Mouse (Mus musculus): ENCODE results near the gene Hyal2.
"Not testable (repeated sequence)": the region's sequence is repeated elsewhere in the genome, so short reads cannot be mapped to it uniquely, and the experiment has no call there.

The Hyal2 gene

DNA sequence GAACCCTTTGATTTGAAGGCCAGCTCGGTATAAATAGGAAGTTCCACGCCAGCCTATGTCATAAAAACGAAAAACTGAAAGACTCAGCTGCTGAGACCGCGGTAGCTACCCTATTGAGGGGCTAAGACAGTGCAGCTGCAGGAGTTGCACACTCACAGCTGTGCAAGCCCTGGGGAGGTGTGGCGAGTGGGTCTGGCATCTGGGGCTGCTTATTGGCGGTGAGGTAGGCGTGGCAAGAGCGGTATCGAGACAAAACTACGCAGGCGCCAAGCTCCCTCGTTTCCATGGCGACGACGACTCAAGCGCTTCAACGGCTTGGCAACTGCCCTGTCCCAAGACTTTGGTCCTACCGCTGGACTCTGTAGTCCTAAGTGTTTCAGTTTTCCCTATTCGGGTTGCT, 20.7 kb upstream of the Hyal2 start, which contains the start of gene Zmynd10:
TSS of gene Zmynd10 (plus strand) at position 273 of the 400 bp plus-strand sequence.
- peak; percentile 93 to 95 for DNase-seq

DNA sequence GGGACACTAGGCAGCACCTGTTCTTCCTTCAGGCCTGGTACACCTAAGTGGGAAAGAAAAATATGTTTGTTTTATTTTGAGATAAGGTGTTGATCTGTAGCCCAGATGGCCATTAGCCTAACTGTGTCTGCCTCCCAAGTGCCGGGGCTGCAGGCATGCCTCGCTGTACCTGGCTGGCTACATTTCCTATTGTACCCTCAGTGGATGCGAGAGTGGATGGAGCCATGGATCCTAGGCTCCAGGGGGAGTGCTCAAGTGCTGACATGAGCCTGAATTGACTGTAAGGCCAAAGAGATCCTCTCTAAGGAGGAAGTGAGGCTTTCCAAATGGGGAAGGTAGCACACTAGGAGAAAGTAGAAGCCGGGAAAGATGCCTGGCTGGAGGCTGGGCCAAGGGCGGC, 19.8 kb upstream of the Hyal2 start:
- DNase-seq, result no peak

DNA sequence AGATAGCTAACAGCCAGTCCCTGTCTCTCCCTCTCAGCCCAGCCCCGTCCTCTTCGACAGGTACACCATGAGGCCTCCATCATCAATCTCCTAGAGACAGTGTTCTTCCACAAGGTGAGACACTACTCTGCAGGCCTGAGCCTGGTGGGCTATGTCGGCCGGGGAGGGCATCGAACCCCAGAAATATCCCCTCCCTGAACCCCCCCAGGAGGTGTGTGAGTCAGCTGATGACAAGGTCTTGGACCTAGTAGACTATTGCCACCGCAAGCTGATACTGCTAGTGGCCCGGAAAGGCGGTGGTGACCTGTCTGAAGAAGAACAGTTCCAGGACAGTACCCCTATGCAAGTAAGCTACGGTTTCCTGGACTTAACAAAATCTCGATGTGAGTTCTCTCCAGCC, 18.9 kb upstream of the Hyal2 start:
- DNase-seq, result no peak

- no peak for DNase-seq
Observed at GRCm38 (mm10) chr9:107549297-107550074, 18.3 kb upstream of the Hyal2 start.

DNA sequence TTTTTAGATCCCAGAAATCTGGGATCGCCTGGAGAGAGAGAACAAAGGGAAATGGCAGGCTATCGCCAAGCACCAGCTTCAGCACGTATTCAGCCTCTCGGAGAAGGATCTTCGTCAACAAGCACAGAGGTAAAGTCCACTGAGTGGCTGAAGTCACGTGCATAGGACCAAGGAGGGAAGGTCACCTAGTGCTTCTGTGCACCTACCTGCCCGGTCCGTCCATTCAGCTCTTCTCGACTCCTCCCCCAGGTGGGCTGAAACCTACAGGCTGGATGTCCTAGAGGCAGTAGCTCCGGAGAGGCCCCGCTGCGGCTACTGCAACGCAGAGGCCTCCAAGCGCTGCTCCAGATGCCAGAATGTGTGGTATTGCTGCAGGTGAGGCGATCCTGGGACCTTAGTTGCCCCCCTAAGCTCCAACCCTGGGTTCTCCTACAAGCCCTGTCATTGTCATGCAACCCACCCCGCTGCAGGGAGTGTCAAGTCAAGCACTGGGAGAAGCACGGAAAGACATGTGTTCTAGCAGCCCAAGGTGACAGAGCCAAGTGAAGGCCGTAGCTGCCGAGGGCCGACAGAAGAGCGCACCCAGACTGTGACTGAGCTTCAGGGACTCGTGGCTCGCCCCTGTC, 17.1 kb upstream of the Hyal2 start:
- DNase-seq, result peak; percentile 67 to 71

- DNase-seq, result peak; percentile 78 to 80
Observed at GRCm38 (mm10) chr9:107551117-107551889, 16.4 kb upstream of the Hyal2 start, which contains the start of gene Rassf1. Rassf1 (plus strand) TSS chr9:107551555.

DNA sequence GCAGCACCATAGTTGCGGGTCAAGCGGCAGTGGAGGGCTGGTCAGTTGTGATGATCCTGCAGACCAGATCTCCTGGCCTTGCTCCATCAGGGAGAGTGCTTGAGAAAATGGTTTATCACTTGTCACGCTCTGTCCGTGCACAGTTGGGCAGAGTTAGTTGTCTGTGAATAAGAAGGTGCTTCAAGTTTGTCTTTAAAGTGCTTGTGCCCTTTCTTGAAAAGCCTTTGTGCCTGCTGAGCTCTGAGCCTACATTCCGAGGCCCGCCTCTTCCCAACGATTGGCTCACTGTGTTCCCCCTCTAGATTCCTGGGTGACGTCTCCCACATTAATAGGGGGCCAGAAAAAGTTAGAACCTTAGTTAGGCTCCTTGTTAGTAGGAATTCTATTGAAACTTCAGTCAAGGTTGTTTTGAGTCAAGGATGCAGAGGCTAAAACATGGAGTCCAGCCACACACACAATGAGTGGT, 15.8 kb upstream of the Hyal2 start:
- no peak for DNase-seq

DNA sequence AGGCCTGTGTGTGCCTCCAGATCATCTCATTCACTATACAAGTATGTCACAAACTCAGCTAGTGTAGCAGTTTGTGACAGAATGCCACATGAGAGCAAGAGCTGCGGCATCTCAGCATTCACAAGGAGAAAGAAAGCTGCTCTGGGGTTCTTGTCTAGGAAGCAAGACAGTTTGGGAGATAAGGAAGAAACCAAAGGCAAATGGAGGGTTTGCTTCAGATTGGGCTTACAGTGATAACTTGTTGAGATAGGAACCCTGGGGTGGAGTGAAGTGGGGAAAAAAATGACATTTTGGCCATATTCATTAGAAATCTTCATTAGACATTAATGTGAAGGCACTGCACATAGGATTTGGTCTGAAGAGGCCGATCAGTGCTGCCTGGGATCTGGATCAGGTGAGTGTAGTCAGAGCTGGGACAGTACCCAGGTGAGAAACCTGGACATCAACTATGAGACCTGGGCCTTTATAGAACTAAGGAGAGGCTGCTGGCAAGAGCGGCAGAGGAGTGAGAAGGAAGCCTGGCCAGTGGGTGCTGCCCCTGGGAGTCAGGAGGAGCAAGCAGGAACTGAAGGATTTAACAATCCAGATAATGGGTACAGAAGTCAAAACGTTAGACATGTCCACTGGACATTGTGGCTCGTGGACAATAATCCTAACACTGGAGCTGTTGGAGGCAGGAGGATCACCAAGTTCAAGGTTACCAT, 14.9 kb upstream of the Hyal2 start:
- DNase-seq, result no peak

DNA sequence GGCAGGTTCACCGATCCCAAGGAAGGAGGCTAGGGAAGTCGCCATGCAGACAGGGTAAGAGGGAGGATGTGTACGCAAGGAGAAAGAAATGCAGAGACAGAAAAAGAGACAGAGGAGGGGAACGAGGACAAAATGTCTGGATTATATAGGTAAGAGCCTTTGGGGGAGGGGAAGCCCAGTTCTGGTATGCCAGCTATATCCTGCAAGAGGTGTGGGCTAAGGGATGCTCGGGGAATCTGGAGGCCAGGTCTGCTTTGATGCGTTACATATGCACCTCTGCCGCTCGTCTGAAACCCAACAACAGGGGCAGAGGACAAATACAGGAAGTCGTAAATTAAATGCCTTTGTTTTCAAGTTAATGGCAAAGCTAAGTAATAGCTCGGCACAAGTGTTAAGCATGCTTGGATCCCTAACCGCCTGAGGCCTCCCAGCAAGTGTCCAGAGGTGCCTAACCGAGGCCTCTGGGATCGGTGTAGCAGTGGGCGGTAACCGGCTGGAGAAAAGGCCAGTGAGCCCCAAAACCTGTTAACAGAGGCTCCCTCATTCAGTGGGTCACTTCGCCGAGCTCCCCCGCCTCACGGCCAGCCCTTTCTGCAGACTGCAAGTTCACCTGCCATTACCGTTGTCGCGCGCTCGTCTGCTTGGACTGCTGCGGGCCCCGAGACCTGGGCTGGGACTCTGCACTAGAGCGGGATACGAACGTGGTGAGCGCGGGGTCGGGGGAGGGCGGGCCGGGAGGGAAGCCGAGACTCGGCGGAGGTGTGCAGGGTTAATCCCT, 14.0 kb upstream of the Hyal2 start:
- DNase-seq, result peak; percentile 35 to 56

GRCm38 (mm10) chr9:107554319-107554825, 13.4 kb upstream of the Hyal2 start:
- DNase-seq, result peak; percentile 94 to 95

DNA sequence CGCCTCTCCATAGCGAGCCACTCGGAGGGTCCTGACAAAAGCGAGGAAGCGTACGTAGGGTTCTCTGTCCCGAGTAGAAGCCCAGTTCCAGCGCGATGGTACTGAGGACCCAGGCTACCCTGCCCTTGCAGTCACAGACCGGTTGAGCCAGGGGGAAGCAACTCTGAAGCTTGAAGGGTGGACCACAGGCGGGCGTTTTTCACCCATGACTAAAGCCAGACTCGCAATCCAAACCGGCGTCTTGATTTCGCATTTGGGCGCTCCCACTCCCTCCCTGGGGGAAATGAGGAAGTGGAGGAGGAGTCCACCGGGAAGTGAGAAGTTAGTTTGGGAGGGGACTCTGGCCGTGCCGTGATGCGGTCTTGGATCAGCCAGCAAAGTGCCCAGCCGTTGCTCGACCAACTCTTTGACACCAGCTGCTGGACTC, 12.7 kb upstream of the Hyal2 start:
- DNase-seq, result peak; percentile 82 to 86

DNA sequence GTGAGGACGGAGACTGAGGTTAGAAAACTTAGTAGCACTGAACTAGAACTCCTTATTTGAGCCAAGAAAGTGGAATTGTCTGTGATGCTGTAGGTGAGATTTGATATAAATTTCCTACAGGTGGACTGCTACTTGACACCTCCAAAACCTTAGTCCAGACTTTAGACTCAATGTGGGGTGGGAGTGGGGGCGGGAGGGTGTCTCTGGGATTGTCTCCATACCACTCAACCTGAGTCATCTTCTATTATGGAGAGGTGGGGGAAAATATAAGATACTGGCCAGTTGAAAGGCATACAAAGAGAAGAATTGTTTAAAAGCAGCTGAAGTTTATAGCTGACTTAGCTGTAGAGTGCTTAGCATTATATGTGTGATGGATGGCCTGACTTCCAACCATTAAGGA, 12.0 kb upstream of the Hyal2 start:
- no peak for DNase-seq

- DNase-seq, result peak in 1 of 2 experiments; percentile 33
Observed at GRCm38 (mm10) chr9:107556346-107556745, 11.4 kb upstream of the Hyal2 start.

GRCm38 (mm10) chr9:107563029-107563581, 4.6 kb upstream of the Hyal2 start, which contains the start of gene Tusc2:
Tusc2 (plus strand) TSS chr9:107563255.
- peak; percentile 97 for DNase-seq

- DNase-seq, result not testable (repeated sequence)
Observed at GRCm38 (mm10) chr9:107565556-107565955, 2.2 kb upstream of the Hyal2 start.

DNA sequence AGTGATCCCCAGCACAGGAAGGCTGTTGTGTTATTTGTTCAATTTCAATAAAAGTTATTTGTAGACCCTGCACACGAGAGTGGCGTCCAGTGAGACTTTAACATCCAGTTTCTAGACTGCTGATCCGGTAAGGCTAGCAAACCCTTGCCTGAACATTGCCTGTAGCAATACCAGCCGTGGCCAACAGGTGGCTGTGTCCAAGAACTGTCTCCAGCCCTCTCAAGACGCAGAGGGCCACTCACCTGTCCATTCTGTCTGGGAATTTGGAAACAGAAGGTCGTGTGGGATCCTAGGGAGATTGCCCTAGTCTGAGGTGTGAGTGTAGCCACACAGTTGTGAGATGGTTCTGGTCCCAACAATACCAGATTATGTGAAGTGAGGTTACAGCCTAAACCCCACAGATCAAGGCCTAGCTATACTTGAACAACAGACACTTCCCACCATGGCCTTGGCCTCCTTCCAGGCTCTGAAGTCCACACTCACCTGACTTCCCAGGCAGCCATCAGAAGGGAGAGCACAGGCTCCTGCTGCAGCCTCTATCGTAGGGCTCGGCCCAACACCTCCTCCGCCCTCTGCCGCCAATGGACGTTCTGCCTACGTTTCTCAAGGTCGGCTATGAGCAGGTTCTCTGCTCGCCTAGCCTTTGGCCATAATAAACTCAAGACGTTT, 1.6 kb upstream of the Hyal2 start:
- peak; percentile 89 to 92 for DNase-seq

- peak; percentile 82 to 84 for DNase-seq
Observed at GRCm38 (mm10) chr9:107566855-107567254, 890 bp upstream of the Hyal2 start.

GRCm38 (mm10) chr9:107568331-107569261, 851 bp downstream of the Hyal2 start:
- DNase-seq, result peak; percentile 90 to 92

DNA sequence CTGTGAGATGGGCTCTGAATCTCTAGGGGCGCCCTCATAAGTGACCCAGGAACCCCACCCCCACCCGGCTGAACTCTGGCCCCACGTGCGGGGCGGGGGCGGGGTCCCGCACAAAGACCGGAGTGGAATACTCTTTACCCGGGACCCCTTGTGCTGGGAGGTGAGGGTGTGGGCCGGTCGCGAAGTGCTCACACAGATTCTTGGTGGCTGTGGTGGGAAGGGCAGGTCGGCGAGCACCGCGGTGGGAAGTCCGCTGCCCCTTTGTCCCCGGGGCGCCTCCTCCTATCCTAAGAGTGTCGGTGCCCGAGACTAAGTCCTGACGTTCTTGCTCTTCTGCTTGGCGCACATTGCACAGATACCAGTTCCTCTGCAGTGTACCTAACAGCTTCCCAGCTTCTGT, 1.5 kb downstream of the Hyal2 start:
- DNase-seq, result no peak

Measured in lung, adult 18-20 months (tissue).